In the genomic region with DNA sequence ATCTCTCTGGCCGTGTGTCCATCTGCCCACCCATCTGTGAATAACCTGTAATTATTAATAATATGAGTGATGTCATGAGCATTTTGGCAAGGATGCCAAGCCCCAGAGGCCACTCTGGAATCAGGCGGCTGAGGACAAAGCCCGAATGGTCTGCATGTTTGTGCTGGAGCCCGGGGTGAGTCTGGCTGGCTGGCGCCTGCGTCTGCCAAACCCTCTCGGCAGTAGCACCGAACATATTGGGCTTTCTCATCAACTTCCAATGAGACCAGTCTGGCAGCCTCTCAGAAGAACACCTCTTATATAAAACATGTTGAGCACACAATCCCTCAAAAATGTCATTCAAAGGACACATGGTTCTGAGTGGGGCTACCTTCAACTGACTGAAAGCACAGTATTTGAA, we compare ENCODE assay signal across 10 mouse cellular contexts.
DNase-seq lines count a peak whose midpoint lies in the region; ATAC-seq lines count a peak whose summit lies in the region.
"Had no signal": no experiment of that assay in that cellular context is flagged by ENCODE, and none has a peak within 500 bp of the region (broad histone marks: within the 10 kb centered on the region; RNA-seq: fewer than 3 reads in every experiment).

No protein-coding gene starts in this region.

- no peaks in the 10 kb centered on the region for H3K36me3 ChIP-seq in heart, embryonic 11.5 days (ENCODE audit: control insufficient read depth, insufficient read depth, low read length)
- H3K36me3 ChIP-seq in midbrain, embryonic 13.5 days: no peaks in the 10 kb centered on the region
- H3K36me3 ChIP-seq: liver, embryonic 13.5 days had no signal

- H3K4me1 ChIP-seq in heart, embryonic 11.5 days (ENCODE audit: control insufficient read depth, insufficient read depth, low read length): no peaks in the 10 kb centered on the region
- peaks cover 12% of the 10 kb centered on the region for H3K4me1 ChIP-seq in midbrain, embryonic 13.5 days (replicated peaks)
- H3K4me1 ChIP-seq: liver, embryonic 13.5 days had no signal

- intact Hi-C loops in left cerebral cortex, postnatal 4 days (cut with DNase I): no loop called here

- H3K4me2 ChIP-seq in heart, embryonic 11.5 days: no peak overlapping the region
- no peak overlapping the region for H3K4me2 ChIP-seq in midbrain, embryonic 13.5 days (replicated peaks)
- H3K4me2 ChIP-seq: liver, embryonic 13.5 days had no signal

- no peak for ATAC-seq in heart, embryonic 11.5 days (replicated peaks; ENCODE audit: insufficient number of reproducible peaks, low FRiP score, low TSS enrichment)
- no peak for ATAC-seq in granulocyte monocyte progenitor cell, adult 5-6 weeks (replicated peaks; ENCODE audit: poor library complexity, severe bottlenecking)
- no peak for ATAC-seq in midbrain, embryonic 13.5 days

- no peak overlapping the region for H3K27ac ChIP-seq in heart, embryonic 11.5 days (ENCODE audit: low read depth, low read length)
- H3K27ac ChIP-seq in midbrain, embryonic 13.5 days: no peak overlapping the region
- H3K27ac ChIP-seq: kidney, postnatal 0 days; liver, embryonic 13.5 days had no signal

- WGBS in heart, embryonic 11.5 days (ENCODE audit: insufficient replicate concordance): 88% methylated on average over 8 of the region's 8 CpGs
- WGBS in midbrain, embryonic 13.5 days: 81% methylated on average over 8 of the region's 8 CpGs

- no peaks in the 10 kb centered on the region for H3K27me3 ChIP-seq in heart, embryonic 11.5 days (ENCODE audit: control insufficient read depth, insufficient read depth, low read length)
- H3K27me3 ChIP-seq in midbrain, embryonic 13.5 days: no peaks in the 10 kb centered on the region
- H3K27me3 ChIP-seq: liver, embryonic 13.5 days had no signal

- peak; percentile 94 for DNase-seq in heart, adult 11 months
- DNase-seq in cerebellum, adult 9-10 months: peak; percentile 87
- DNase-seq in gastrocnemius, postnatal 25 days: peak; percentile 50
- DNase-seq in left cerebral cortex, postnatal 4 days: peak; percentile 85
- no peak for DNase-seq in kidney, adult 11 months
- DNase-seq: liver, embryonic 13.5 days had no signal

- H3K9me3 ChIP-seq in heart, embryonic 11.5 days (replicated peaks; ENCODE audit: control insufficient read depth, low read length): no peaks in the 10 kb centered on the region
- H3K9me3 ChIP-seq in midbrain, embryonic 13.5 days: no peaks in the 10 kb centered on the region
- H3K9me3 ChIP-seq: liver, embryonic 13.5 days had no signal

- H3K9ac ChIP-seq in heart, embryonic 11.5 days (ENCODE audit: low read depth, low read length): no peak overlapping the region
- no peak overlapping the region for H3K9ac ChIP-seq in midbrain, embryonic 13.5 days (replicated peaks)
- H3K9ac ChIP-seq: liver, embryonic 13.5 days had no signal

- H3K4me3 ChIP-seq in heart, embryonic 11.5 days (ENCODE audit: low read depth, low read length): no peak overlapping the region
- H3K4me3 ChIP-seq in midbrain, embryonic 13.5 days (replicated peaks): no peak overlapping the region
- H3K4me3 ChIP-seq: liver, embryonic 13.5 days had no signal
